In genomic region chr4:120831472-120831871, GRCm38 (mm10) we compare ENCODE assay signal across 8 mouse cellular contexts. TPM values are rescaled to one million over a fixed set of nuclear protein-coding genes. Genes with fewer than 3 reads are reported as not detected.
DNase-seq lines count a peak whose midpoint lies in the region; ATAC-seq and TF ChIP-seq lines count a peak whose summit lies in the region.

Gene Nfyc (minus strand): TSS chr4:120831572.

- no peaks in the 10 kb centered on the region for H3K27me3 ChIP-seq in limb, embryonic 14.5 days (ENCODE audit: control insufficient read depth, insufficient read depth, low read length)
- no peaks in the 10 kb centered on the region for H3K27me3 ChIP-seq in stomach, embryonic 15.5 days (replicated peaks)

- no peaks in the 10 kb centered on the region for H3K4me1 ChIP-seq in limb, embryonic 14.5 days (ENCODE audit: control insufficient read depth, insufficient read depth, low read length)
- no peaks in the 10 kb centered on the region for H3K4me1 ChIP-seq in stomach, embryonic 15.5 days

- no peak for ATAC-seq in erythroid progenitor cell, adult 5-6 weeks (replicated peaks; ENCODE audit: low FRiP score, poor library complexity, severe bottlenecking)
- no peak for ATAC-seq in limb, embryonic 14.5 days (ENCODE audit: low FRiP score, low read depth)
- ATAC-seq in stomach, embryonic 15.5 days (ENCODE audit: insufficient read depth, low FRiP score, low read depth): no peak

- WGBS in limb, embryonic 14.5 days: 89% methylated on average over 4 of the region's 4 CpGs
- 85% methylated on average over 4 of the region's 4 CpGs for WGBS in stomach, embryonic 15.5 days

- DNase-seq in thymus, postnatal 0 days (ENCODE audit: low spot score): no peak
- DNase-seq in thymus, postnatal 10 days (ENCODE audit: low spot score in 2 of 2): no peak
- no peak for DNase-seq in heart, postnatal 36 days
- DNase-seq in limb, embryonic 14.5 days (ENCODE audit: low spot score): no peak
- DNase-seq in retina, postnatal 1 day: no peak
- no peak for DNase-seq in cerebellum, postnatal 25 days

- H3K4me3 ChIP-seq in limb, embryonic 14.5 days (replicated peaks; ENCODE audit: low read length): no peak within 1 kb of the TSS
- H3K4me3 ChIP-seq in stomach, embryonic 15.5 days (replicated peaks): no peak within 1 kb of the TSS

- no peaks in the 10 kb centered on the region for H3K36me3 ChIP-seq in limb, embryonic 14.5 days (ENCODE audit: control insufficient read depth, insufficient read depth, low read length)
- no peaks in the 10 kb centered on the region for H3K36me3 ChIP-seq in stomach, embryonic 15.5 days

- no peaks in the 10 kb centered on the region for H3K9me3 ChIP-seq in limb, embryonic 14.5 days (ENCODE audit: control insufficient read depth, low read length)
- H3K9me3 ChIP-seq in stomach, embryonic 15.5 days: no peaks in the 10 kb centered on the region

- intact Hi-C loops in heart, postnatal 36 days (cut with DNase I): no loop called here

- H3K27ac ChIP-seq in limb, embryonic 14.5 days (replicated peaks; ENCODE audit: low read depth, low read length): no peak within 1 kb of the TSS
- no peak within 1 kb of the TSS for H3K27ac ChIP-seq in stomach, embryonic 15.5 days

- TF ChIP-seq POLR2A in limb, embryonic 14.5 days (IDR thresholded peaks at IDR 0.05; ENCODE audit: borderline replicate concordance, extremely low read depth, insufficient read depth, insufficient read length): no peak

- no peak within 1 kb of the TSS for H3K4me2 ChIP-seq in limb, embryonic 14.5 days (replicated peaks; ENCODE audit: low read depth, low read length, severe bottlenecking)
- H3K4me2 ChIP-seq in stomach, embryonic 15.5 days: no peak within 1 kb of the TSS

- H3K9ac ChIP-seq in limb, embryonic 14.5 days (ENCODE audit: low read depth, low read length, severe bottlenecking): no peak within 1 kb of the TSS
- H3K9ac ChIP-seq in stomach, embryonic 15.5 days: no peak within 1 kb of the TSS

RNA-seq across cellular contexts. Expression of gene Nfyc, which starts in this region (rescaled TPM):
- 85.3 and 90.4 TPM in 2 replicates for polyA plus RNA-seq in thymus, postnatal 0 days (2015; fragmentation: Nextera tagmentation; extraction: Ambion mirVana)
- total RNA-seq in erythroid progenitor cell, adult 5-6 weeks (2015; ENCODE audit: low replicate concordance): 76.4 and 87.2 TPM in 2 replicates
- 50.5 and 102 TPM in 2 replicates for total RNA-seq in erythroid progenitor cell, adult 5-6 weeks (2017; ENCODE audit: low replicate concordance)
- total RNA-seq in heart, postnatal 36 days (2021): 10 to 100 TPM; 54.8 to 63.6 TPM
- polyA plus RNA-seq in limb, embryonic 14.5 days (2012; rRNA removed): 170 and 245 TPM in 2 replicates
- 108 and 112 TPM in 2 replicates for polyA plus RNA-seq in limb, embryonic 14.5 days (2014; fragmentation: Nextera tagmentation; extraction: Ambion mirVana)
- 76.4 and 88.0 TPM in 2 replicates for polyA plus RNA-seq in stomach, embryonic 15.5 days (2015; fragmentation: Nextera tagmentation; extraction: Ambion mirVana)
